Comparison of ENCODE assay signal across 9 mouse cellular contexts in the genomic region with DNA sequence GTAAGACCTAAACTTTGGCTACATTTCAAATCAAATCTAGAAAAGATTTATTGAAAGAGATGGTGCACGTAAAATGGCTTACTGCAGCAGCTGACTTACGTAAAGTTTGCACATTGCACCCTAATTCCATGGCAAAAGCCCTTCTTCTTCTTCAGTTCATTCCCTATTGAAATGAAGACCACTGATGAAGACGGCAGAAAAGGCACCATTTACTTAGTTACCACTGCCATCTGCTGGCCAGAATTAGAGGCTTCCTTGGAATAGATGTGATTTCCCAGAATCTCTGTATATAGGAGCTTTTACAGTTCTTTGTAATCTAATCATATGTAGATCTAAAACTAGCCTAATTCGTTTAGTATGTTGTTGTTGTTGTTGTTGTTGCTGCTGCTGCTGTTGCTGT.
DNase-seq lines count a peak whose midpoint lies in the region; ATAC-seq and TF ChIP-seq lines count a peak whose summit lies in the region.
"Had no signal": no experiment of that assay in that cellular context is flagged by ENCODE, and none has a peak within 500 bp of the region (broad histone marks: within the 10 kb centered on the region; RNA-seq: fewer than 3 reads in every experiment).

No protein-coding gene starts in this region.

- TF ChIP-seq EP300 in stomach, postnatal 0 days (optimal IDR thresholded peaks at IDR 0.05) = no peak

- intact Hi-C loops in left cerebral cortex, adult 2 months (cut with DNase I) = loop anchor here (1.0 to 10.0 kb wide), 5 partner anchors 544 to 1424 kb away; no protein-coding TSS in a partner anchor

- TF ChIP-seq CTCF in left cerebral cortex, adult 2 months (IDR thresholded peaks at IDR 0.05) = peak; percentile 79
- peak; percentile 91 for TF ChIP-seq CTCF in stomach, postnatal 0 days (IDR thresholded peaks at IDR 0.05; ENCODE audit: low read depth)

- peak; percentile 54 for DNase-seq in hindbrain, embryonic 10.5 days (ENCODE audit: low spot score)
- peak; percentile 17 for DNase-seq in adrenal gland, adult 8-10 months
- DNase-seq in embryonic facial prominence, embryonic 10.5 days (ENCODE audit: low spot score) = peak; percentile 50
- DNase-seq in hindbrain, embryonic 14.5 days (ENCODE audit: low spot score) = peak; percentile 92
- peak; percentile 55 to 73 for DNase-seq in left cerebral cortex, adult 2 months (ENCODE audit: extremely low spot score in 1 of 2, low spot score in 2 of 2)
- DNase-seq in midbrain, embryonic 14.5 days = peak; percentile 92
- peak; percentile 42 for DNase-seq in stomach, postnatal 0 days (ENCODE audit: low spot score)

- no peaks in the 10 kb centered on the region for H3K4me1 ChIP-seq in hindbrain, embryonic 10.5 days (replicated peaks)
- no peaks in the 10 kb centered on the region for H3K4me1 ChIP-seq in hindbrain, embryonic 12.5 days
- no peaks in the 10 kb centered on the region for H3K4me1 ChIP-seq in embryonic facial prominence, embryonic 10.5 days
- no peaks in the 10 kb centered on the region for H3K4me1 ChIP-seq in hindbrain, embryonic 14.5 days (replicated peaks; ENCODE audit: control insufficient read depth, insufficient read depth, low read length)
- H3K4me1 ChIP-seq in midbrain, embryonic 14.5 days (ENCODE audit: control insufficient read depth, insufficient read depth, low read length) = no peaks in the 10 kb centered on the region
- no peaks in the 10 kb centered on the region for H3K4me1 ChIP-seq in stomach, postnatal 0 days (replicated peaks; ENCODE audit: control insufficient read depth, insufficient read depth)
- H3K4me1 ChIP-seq: megakaryocyte, embryonic 14.5 days had no signal

- H3K4me3 ChIP-seq in hindbrain, embryonic 10.5 days = no peak overlapping the region
- H3K4me3 ChIP-seq in hindbrain, embryonic 12.5 days = no peak overlapping the region
- no peak overlapping the region for H3K4me3 ChIP-seq in embryonic facial prominence, embryonic 10.5 days
- no peak overlapping the region for H3K4me3 ChIP-seq in hindbrain, embryonic 14.5 days (replicated peaks; ENCODE audit: low read length)
- H3K4me3 ChIP-seq in left cerebral cortex, adult 2 months = no peak overlapping the region
- H3K4me3 ChIP-seq in midbrain, embryonic 14.5 days (replicated peaks; ENCODE audit: low read depth, low read length) = no peak overlapping the region
- no peak overlapping the region for H3K4me3 ChIP-seq in stomach, postnatal 0 days (ENCODE audit: low read depth, low read length)
- H3K4me3 ChIP-seq: megakaryocyte, embryonic 14.5 days had no signal

- no peaks in the 10 kb centered on the region for H3K36me3 ChIP-seq in hindbrain, embryonic 10.5 days
- no peaks in the 10 kb centered on the region for H3K36me3 ChIP-seq in hindbrain, embryonic 12.5 days
- H3K36me3 ChIP-seq in embryonic facial prominence, embryonic 10.5 days (replicated peaks) = no peaks in the 10 kb centered on the region
- H3K36me3 ChIP-seq in hindbrain, embryonic 14.5 days (replicated peaks; ENCODE audit: control insufficient read depth, insufficient read depth) = no peaks in the 10 kb centered on the region
- H3K36me3 ChIP-seq in midbrain, embryonic 14.5 days (ENCODE audit: control insufficient read depth, insufficient read depth, low read length) = no peaks in the 10 kb centered on the region
- no peaks in the 10 kb centered on the region for H3K36me3 ChIP-seq in stomach, postnatal 0 days (ENCODE audit: control insufficient read depth, insufficient read depth, low read length)

- H3K4me2 ChIP-seq in hindbrain, embryonic 12.5 days (replicated peaks) = no peak overlapping the region
- H3K4me2 ChIP-seq in hindbrain, embryonic 14.5 days (replicated peaks) = no peak overlapping the region
- no peak overlapping the region for H3K4me2 ChIP-seq in midbrain, embryonic 14.5 days (ENCODE audit: low read length)
- no peak overlapping the region for H3K4me2 ChIP-seq in stomach, postnatal 0 days (replicated peaks; ENCODE audit: low read depth)

- no peak overlapping the region for H3K9ac ChIP-seq in hindbrain, embryonic 12.5 days
- no peak overlapping the region for H3K9ac ChIP-seq in hindbrain, embryonic 14.5 days
- H3K9ac ChIP-seq in midbrain, embryonic 14.5 days (replicated peaks; ENCODE audit: low read length) = no peak overlapping the region
- no peak overlapping the region for H3K9ac ChIP-seq in stomach, postnatal 0 days (ENCODE audit: low read length)

- no peaks in the 10 kb centered on the region for H3K9me3 ChIP-seq in hindbrain, embryonic 10.5 days
- no peaks in the 10 kb centered on the region for H3K9me3 ChIP-seq in hindbrain, embryonic 12.5 days (replicated peaks)
- H3K9me3 ChIP-seq in embryonic facial prominence, embryonic 10.5 days = no peaks in the 10 kb centered on the region
- no peaks in the 10 kb centered on the region for H3K9me3 ChIP-seq in hindbrain, embryonic 14.5 days (ENCODE audit: control insufficient read depth, low read length)
- no peaks in the 10 kb centered on the region for H3K9me3 ChIP-seq in midbrain, embryonic 14.5 days (ENCODE audit: control insufficient read depth, low read length)
- H3K9me3 ChIP-seq in stomach, postnatal 0 days (ENCODE audit: control insufficient read depth, low read length) = no peaks in the 10 kb centered on the region
- H3K9me3 ChIP-seq: megakaryocyte, embryonic 14.5 days had no signal

- 22% methylated on average over 4 of the region's 4 CpGs for WGBS in hindbrain, embryonic 10.5 days
- 19% methylated on average over 4 of the region's 4 CpGs for WGBS in hindbrain, embryonic 12.5 days
- 15% methylated on average over 4 of the region's 4 CpGs for WGBS in embryonic facial prominence, embryonic 10.5 days
- WGBS in hindbrain, embryonic 14.5 days = 22% methylated on average over 4 of the region's 4 CpGs
- WGBS in midbrain, embryonic 14.5 days = 15% methylated on average over 4 of the region's 4 CpGs
- WGBS in stomach, postnatal 0 days = 4% methylated on average over 4 of the region's 4 CpGs

- H3K27me3 ChIP-seq in hindbrain, embryonic 10.5 days (ENCODE audit: insufficient read depth, poor library complexity, severe bottlenecking) = no peaks in the 10 kb centered on the region
- H3K27me3 ChIP-seq in hindbrain, embryonic 12.5 days = no peaks in the 10 kb centered on the region
- H3K27me3 ChIP-seq in embryonic facial prominence, embryonic 10.5 days (replicated peaks; ENCODE audit: low read depth, poor library complexity, severe bottlenecking) = no peaks in the 10 kb centered on the region
- H3K27me3 ChIP-seq in hindbrain, embryonic 14.5 days (ENCODE audit: control insufficient read depth, insufficient read depth, low read length) = no peaks in the 10 kb centered on the region
- H3K27me3 ChIP-seq in midbrain, embryonic 14.5 days (ENCODE audit: control insufficient read depth, insufficient read depth, low read length) = no peaks in the 10 kb centered on the region
- H3K27me3 ChIP-seq in stomach, postnatal 0 days (ENCODE audit: control insufficient read depth, insufficient read depth, low read length) = no peaks in the 10 kb centered on the region
- H3K27me3 ChIP-seq: megakaryocyte, embryonic 14.5 days had no signal

- no peak for ATAC-seq in hindbrain, embryonic 12.5 days (ENCODE audit: low FRiP score)
- ATAC-seq in hindbrain, embryonic 14.5 days (ENCODE audit: low FRiP score) = peak; percentile 83
- peak; percentile 62; the same call in 1 of the 2 replicates for ATAC-seq in midbrain, embryonic 14.5 days (ENCODE audit: low FRiP score, low TSS enrichment)
- no peak for ATAC-seq in stomach, postnatal 0 days (ENCODE audit: low FRiP score, low TSS enrichment)

- no peak overlapping the region for H3K27ac ChIP-seq in hindbrain, embryonic 10.5 days
- no peak overlapping the region for H3K27ac ChIP-seq in hindbrain, embryonic 12.5 days
- H3K27ac ChIP-seq in embryonic facial prominence, embryonic 10.5 days (replicated peaks) = no peak overlapping the region
- no peak overlapping the region for H3K27ac ChIP-seq in hindbrain, embryonic 14.5 days
- H3K27ac ChIP-seq in left cerebral cortex, adult 2 months = no peak overlapping the region
- no peak overlapping the region for H3K27ac ChIP-seq in midbrain, embryonic 14.5 days (replicated peaks; ENCODE audit: low read depth, low read length)
- no peak overlapping the region for H3K27ac ChIP-seq in stomach, postnatal 0 days (replicated peaks)

Comparison
In these comparisons a context has a peak if more than half of its experiments do, and no peak if none do; other contexts are left out.
1. ATAC-seq: peak in hindbrain, embryonic 14.5 days (single experiment) and midbrain, embryonic 14.5 days (single experiment); none in hindbrain, embryonic 12.5 days (single experiment) and stomach, postnatal 0 days (single experiment).
2. DNase-seq: peak in every context shown above with its lines; median percentile 92 in hindbrain, embryonic 14.5 days; 92 in midbrain, embryonic 14.5 days; 64 in left cerebral cortex, adult 2 months; 54 in hindbrain, embryonic 10.5 days; 50 in embryonic facial prominence, embryonic 10.5 days; 42 in stomach, postnatal 0 days; 17 in adrenal gland, adult 8-10 months.